Mouse (Mus musculus) cerebellum, postnatal 36 days (tissue): Measurements from ENCODE around the gene Tbrg4.
"Not testable (repeated sequence)": the region's sequence is repeated elsewhere in the genome, so short reads cannot be mapped to it uniquely, and the experiment has no call there.

Source experiments
- DNase-seq, 2 experiments: peaks; one replicate each; pipeline ENCODE4 v3.0.0; 2021 to 2022; ENCODE audit warnings: mixed read lengths in 2 of 2

The Tbrg4 gene

GRCm38 (mm10) chr11:6625478-6626387 lies at the start of gene Tbrg4:
Gene Tbrg4, minus strand, starts transcription at chr11:6626067.
- DNase-seq: peak; percentile 93 to 94

GRCm38 (mm10) chr11:6675402-6675801 lies 49.5 kb upstream of the Tbrg4 start:
- no peak for DNase-seq

GRCm38 (mm10) chr11:6674701-6675100 lies 48.8 kb upstream of the Tbrg4 start:
- no peak for DNase-seq

GRCm38 (mm10) chr11:6670826-6671225 lies 45.0 kb upstream of the Tbrg4 start:
- no peak for DNase-seq

GRCm38 (mm10) chr11:6670044-6670443 lies 44.2 kb upstream of the Tbrg4 start:
- DNase-seq: no peak

- DNase-seq: no peak
Measured at GRCm38 (mm10) chr11:6669041-6669440, 43.2 kb upstream of the Tbrg4 start.

GRCm38 (mm10) chr11:6666634-6667033 lies 40.8 kb upstream of the Tbrg4 start:
- no peak for DNase-seq

- DNase-seq: no peak
Measured at GRCm38 (mm10) chr11:6661206-6661605, 35.3 kb upstream of the Tbrg4 start.

- DNase-seq: peak; percentile 66 to 68
Measured at GRCm38 (mm10) chr11:6658271-6658670, 32.4 kb upstream of the Tbrg4 start, which contains the start of gene Ramp3. Gene Ramp3, plus strand, starts transcription at chr11:6658521.

- DNase-seq: peak; percentile 83 to 95
Measured at GRCm38 (mm10) chr11:6654903-6655302, 29.0 kb upstream of the Tbrg4 start.

GRCm38 (mm10) chr11:6652978-6653377 lies 27.1 kb upstream of the Tbrg4 start:
- not testable (repeated sequence) for DNase-seq

- DNase-seq: no peak
Measured at GRCm38 (mm10) chr11:6650519-6650918, 24.7 kb upstream of the Tbrg4 start.

- DNase-seq: no peak
Measured at GRCm38 (mm10) chr11:6647831-6648724, 22.2 kb upstream of the Tbrg4 start.

GRCm38 (mm10) chr11:6644566-6644965 lies 18.7 kb upstream of the Tbrg4 start:
- no peak for DNase-seq

GRCm38 (mm10) chr11:6639072-6639471 lies 13.2 kb upstream of the Tbrg4 start:
- no peak for DNase-seq

GRCm38 (mm10) chr11:6638537-6638936 lies 12.7 kb upstream of the Tbrg4 start, which contains the start of gene Wap:
Gene Wap, minus strand, starts transcription at chr11:6638637.
- DNase-seq: no peak

GRCm38 (mm10) chr11:6636150-6636549 lies 10.3 kb upstream of the Tbrg4 start:
- no peak for DNase-seq

GRCm38 (mm10) chr11:6629655-6630054 lies 3.8 kb upstream of the Tbrg4 start:
- peak; percentile 34 to 48 for DNase-seq

- peak; percentile 48 to 56 for DNase-seq
Measured at GRCm38 (mm10) chr11:6628568-6628967, 2.7 kb upstream of the Tbrg4 start.

GRCm38 (mm10) chr11:6627731-6628130 lies 1.9 kb upstream of the Tbrg4 start:
- DNase-seq: no peak

GRCm38 (mm10) chr11:6626388-6626772 lies 513 bp upstream of the Tbrg4 start:
- DNase-seq: no peak

GRCm38 (mm10) chr11:6624619-6625382 lies 1.1 kb downstream of the Tbrg4 start:
- DNase-seq: no peak

GRCm38 (mm10) chr11:6623704-6624103 lies 2.2 kb downstream of the Tbrg4 start:
- no peak for DNase-seq
